Mouse (Mus musculus): ENCODE measurements at regions not wholly inside any gene's neighbourhood (a gene's known extent, or its start where the extent isn't known, plus 50 kb on each side); places are given as distances from the start of the nearest gene placed in this dataset.
A peak's percentile ranks its signal among the peaks of the same experiment; 100 is the strongest.

- ATAC-seq (ENCODE audit: low FRiP score): peak; percentile 81; the same call in 1 of the 2 replicates
- Histone ChIP-seq H3K9ac (replicated peaks; ENCODE audit: low read length, poor library complexity, severe bottlenecking) (no peak overlapping the region), H3K4me2 (ENCODE audit: low read depth, low read length, poor library complexity, severe bottlenecking) (peak overlapping the region; percentile 13), H3K9me3 (ENCODE audit: low read length) (no peaks in the 10 kb centered on the region), H3K27ac (ENCODE audit: low read depth, low read length) (no peak overlapping the region), H3K36me3 (ENCODE audit: insufficient read depth, low read length) (no peaks in the 10 kb centered on the region), H3K27me3 (ENCODE audit: insufficient read depth, low read length) (no peaks in the 10 kb centered on the region), H3K4me1 (ENCODE audit: insufficient read depth, low read length) (no peaks in the 10 kb centered on the region), H3K4me3 (ENCODE audit: low read depth, low read length) (no peak overlapping the region)
- DNase-seq (ENCODE audit: low spot score): peak; percentile 93
- peak; percentile 99 for TF ChIP-seq CTCF (IDR thresholded peaks at IDR 0.05)
- 25% methylated on average over 8 of the region's 8 CpGs for WGBS
These were observed 146.7 kb upstream of the C9orf72 start for GRCm38 (mm10) chr4:35372528-35373212.

DNA sequence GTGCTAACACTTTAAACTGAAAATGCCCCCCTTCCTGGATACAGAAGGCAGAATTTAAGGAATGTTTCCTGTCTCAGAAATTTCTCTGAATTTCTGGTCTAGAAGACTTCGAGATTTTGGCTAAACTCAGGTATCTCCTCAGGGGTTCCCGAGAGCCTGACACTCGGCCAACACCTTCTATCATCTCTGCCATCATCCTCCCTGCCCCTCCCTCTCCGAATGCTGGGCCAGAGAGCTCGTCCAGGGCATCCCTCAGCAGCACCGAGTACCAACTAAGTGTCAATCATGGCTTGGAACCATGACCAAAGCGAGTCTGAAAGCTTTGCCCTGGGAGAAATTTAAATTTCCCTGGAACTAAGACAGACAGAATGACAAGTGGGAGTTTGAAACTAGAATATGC lies 138.2 kb upstream of the C9orf72 start:
- no peaks in the 10 kb centered on the region for H3K27me3 ChIP-seq (ENCODE audit: insufficient read depth, low read length)
- no peak overlapping the region for H3K4me3 ChIP-seq (ENCODE audit: low read depth, low read length)
- ATAC-seq (ENCODE audit: low FRiP score): no peak
- no peak overlapping the region for H3K9ac ChIP-seq (replicated peaks; ENCODE audit: low read length, poor library complexity, severe bottlenecking)
- H3K36me3 ChIP-seq (ENCODE audit: insufficient read depth, low read length): no peaks in the 10 kb centered on the region
- WGBS: 72% methylated on average over 7 of the region's 7 CpGs
- TF ChIP-seq CTCF (IDR thresholded peaks at IDR 0.05): no peak
- no peak for DNase-seq (ENCODE audit: low spot score)
- no peaks in the 10 kb centered on the region for H3K4me1 ChIP-seq (ENCODE audit: insufficient read depth, low read length)
- H3K4me2 ChIP-seq (ENCODE audit: low read depth, low read length, poor library complexity, severe bottlenecking): no peak overlapping the region
- no peaks in the 10 kb centered on the region for H3K9me3 ChIP-seq (ENCODE audit: low read length)
- H3K27ac ChIP-seq (ENCODE audit: low read depth, low read length): no peak overlapping the region

- ATAC-seq (ENCODE audit: low FRiP score): no peak
- 66% methylated on average over 3 of the region's 3 CpGs for WGBS
- H3K36me3 ChIP-seq (ENCODE audit: insufficient read depth, low read length): no peaks in the 10 kb centered on the region
These were observed 136.2 kb upstream of the C9orf72 start for GRCm38 (mm10) chr4:35362176-35362575.

DNA sequence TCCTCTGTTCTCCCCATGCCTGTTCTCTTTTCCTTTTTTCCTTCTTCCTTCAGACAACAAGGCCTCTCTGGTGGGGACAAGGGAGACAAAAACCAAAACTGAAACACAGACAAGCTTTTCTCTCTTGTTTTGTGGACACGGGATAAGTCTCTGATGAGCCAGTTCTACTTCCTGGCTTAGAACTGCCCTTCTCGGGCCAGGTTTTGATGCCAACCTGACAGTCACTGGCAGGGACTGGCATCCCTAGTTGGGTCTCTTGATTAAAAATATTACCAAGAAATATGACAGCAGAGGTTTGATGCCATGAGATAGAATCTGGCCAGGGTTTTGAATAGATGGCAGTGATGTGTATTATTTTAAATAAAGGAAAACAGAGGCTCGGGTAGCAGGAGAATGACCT lies 133.4 kb upstream of the C9orf72 start:
- H3K4me1 ChIP-seq (ENCODE audit: insufficient read depth, low read length): no peaks in the 10 kb centered on the region
- WGBS: 87% methylated on average over 3 of the region's 3 CpGs

More at GRCm38 (mm10) chr4:35362176-35362575, 136.2 kb upstream of the C9orf72 start:
- peak; percentile 24 for DNase-seq (ENCODE audit: low spot score)
- H3K4me3 ChIP-seq (ENCODE audit: low read depth, low read length): no peak overlapping the region
- H3K27ac ChIP-seq (ENCODE audit: low read depth, low read length): no peak overlapping the region
- no peaks in the 10 kb centered on the region for H3K4me1 ChIP-seq (ENCODE audit: insufficient read depth, low read length)
- no peaks in the 10 kb centered on the region for H3K9me3 ChIP-seq (ENCODE audit: low read length)
- no peak for TF ChIP-seq CTCF (IDR thresholded peaks at IDR 0.05)
- H3K27me3 ChIP-seq (ENCODE audit: insufficient read depth, low read length): no peaks in the 10 kb centered on the region
- no peak overlapping the region for H3K4me2 ChIP-seq (ENCODE audit: low read depth, low read length, poor library complexity, severe bottlenecking)
- no peak overlapping the region for H3K9ac ChIP-seq (replicated peaks; ENCODE audit: low read length, poor library complexity, severe bottlenecking)

DNA sequence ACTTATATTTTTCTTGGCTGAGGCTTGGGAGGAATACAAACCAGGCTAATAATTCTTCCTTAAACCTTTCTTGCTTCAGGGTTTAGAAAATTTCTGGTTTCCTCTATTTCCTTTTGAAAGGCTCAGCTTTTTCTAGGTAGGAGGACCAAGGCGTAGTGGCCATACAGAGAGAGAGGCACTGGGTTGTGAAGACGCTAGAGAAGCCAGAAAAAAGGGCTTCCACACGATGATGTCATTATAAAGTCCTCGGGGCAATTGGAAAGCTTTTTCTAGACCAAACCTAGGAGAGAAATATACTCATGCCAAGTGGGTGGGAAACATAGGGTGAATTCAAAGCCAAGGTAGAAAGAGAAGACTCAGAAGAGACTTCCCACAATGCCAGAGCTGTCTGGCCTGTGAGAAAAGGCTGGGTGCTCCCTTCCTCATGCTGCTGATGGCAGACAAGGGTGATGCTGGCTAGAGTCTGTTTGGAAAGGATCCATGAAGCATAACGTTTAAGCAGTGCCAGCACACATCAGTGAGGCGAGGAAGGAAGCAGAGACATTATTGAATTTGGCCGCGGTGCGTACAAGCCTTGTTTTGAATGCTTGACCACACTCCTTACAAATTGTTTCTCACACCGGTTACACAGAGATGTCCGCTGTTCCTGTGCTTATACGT lies 131.1 kb upstream of the C9orf72 start:
- TF ChIP-seq CTCF (IDR thresholded peaks at IDR 0.05): no peak
- Histone ChIP-seq H3K4me3 (ENCODE audit: low read depth, low read length) (no peak overlapping the region), H3K27me3 (ENCODE audit: insufficient read depth, low read length) (no peaks in the 10 kb centered on the region), H3K36me3 (ENCODE audit: insufficient read depth, low read length) (no peaks in the 10 kb centered on the region), H3K9me3 (ENCODE audit: low read length) (no peaks in the 10 kb centered on the region), H3K4me1 (ENCODE audit: insufficient read depth, low read length) (no peaks in the 10 kb centered on the region), H3K9ac (replicated peaks; ENCODE audit: low read length, poor library complexity, severe bottlenecking) (no peak overlapping the region), H3K4me2 (ENCODE audit: low read depth, low read length, poor library complexity, severe bottlenecking) (no peak overlapping the region), H3K27ac (ENCODE audit: low read depth, low read length) (no peak overlapping the region)
- WGBS: 69% methylated on average over 12 of the region's 12 CpGs
- DNase-seq (ENCODE audit: low spot score) (peak; percentile 54), ATAC-seq (ENCODE audit: low FRiP score) (peak; percentile 23; the same call in 1 of the 2 replicates)

More for the DNA sequence above, 133.4 kb upstream of the C9orf72 start:
- no peaks in the 10 kb centered on the region for H3K9me3 ChIP-seq (ENCODE audit: low read length)
- H3K9ac ChIP-seq (replicated peaks; ENCODE audit: low read length, poor library complexity, severe bottlenecking): no peak overlapping the region
- H3K4me3 ChIP-seq (ENCODE audit: low read depth, low read length): no peak overlapping the region
- no peak for TF ChIP-seq CTCF (IDR thresholded peaks at IDR 0.05)
- no peak for DNase-seq (ENCODE audit: low spot score)
- H3K4me2 ChIP-seq (ENCODE audit: low read depth, low read length, poor library complexity, severe bottlenecking): no peak overlapping the region
- ATAC-seq (ENCODE audit: low FRiP score): no peak
- no peaks in the 10 kb centered on the region for H3K36me3 ChIP-seq (ENCODE audit: insufficient read depth, low read length)
- H3K27me3 ChIP-seq (ENCODE audit: insufficient read depth, low read length): no peaks in the 10 kb centered on the region
- no peak overlapping the region for H3K27ac ChIP-seq (ENCODE audit: low read depth, low read length)

DNA sequence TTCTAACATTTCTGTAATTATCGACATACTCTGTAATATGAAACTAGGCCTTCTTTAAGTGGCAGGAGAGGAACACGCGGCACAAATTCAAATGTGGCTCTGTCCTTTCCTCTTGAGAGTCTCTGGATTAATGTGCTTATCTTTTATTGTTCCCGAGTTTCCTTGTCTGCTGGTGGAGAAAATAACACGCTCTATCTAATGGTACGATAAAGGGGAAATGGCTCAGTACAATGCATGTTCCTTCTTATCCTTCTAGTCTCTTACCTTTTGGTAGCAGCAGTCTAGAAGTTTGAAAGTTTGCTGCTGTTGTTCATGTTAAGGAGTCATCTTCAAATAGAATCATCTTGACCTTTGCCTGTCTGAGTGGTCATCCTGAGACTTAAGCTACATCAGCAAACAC lies 130.1 kb upstream of the C9orf72 start:
- H3K9me3 ChIP-seq (ENCODE audit: low read length): no peaks in the 10 kb centered on the region
- 81% methylated on average over 6 of the region's 6 CpGs for WGBS
- H3K27ac ChIP-seq (ENCODE audit: low read depth, low read length): no peak overlapping the region
- DNase-seq (ENCODE audit: low spot score) (no peak), ATAC-seq (ENCODE audit: low FRiP score) (no peak)
- no peaks in the 10 kb centered on the region for H3K4me1 ChIP-seq (ENCODE audit: insufficient read depth, low read length)
- H3K36me3 ChIP-seq (ENCODE audit: insufficient read depth, low read length): no peaks in the 10 kb centered on the region
- no peak overlapping the region for H3K9ac ChIP-seq (replicated peaks; ENCODE audit: low read length, poor library complexity, severe bottlenecking)
- TF ChIP-seq CTCF (IDR thresholded peaks at IDR 0.05): no peak
- H3K4me3 ChIP-seq (ENCODE audit: low read depth, low read length): no peak overlapping the region
- H3K27me3 ChIP-seq (ENCODE audit: insufficient read depth, low read length): no peaks in the 10 kb centered on the region
- no peak overlapping the region for H3K4me2 ChIP-seq (ENCODE audit: low read depth, low read length, poor library complexity, severe bottlenecking)
